Mouse (Mus musculus) myocyte (in vitro differentiated cells): ENCODE measurements around the gene Sall4. TPM values are rescaled to one million over a fixed set of nuclear protein-coding genes. Genes with fewer than 3 reads are reported as not detected.

ENCODE experiments used
- H3K27me3 ChIP-seq: one replicate; pipeline ENCODE4 v1.6.1; 2011; ENCODE audit not compliant: control insufficient read depth, insufficient read depth, insufficient read length
- H3K36me3 ChIP-seq: one replicate; pipeline ENCODE4 v1.6.1; 2011; ENCODE audit not compliant: control insufficient read depth, insufficient read depth
- H3K4me2 ChIP-seq: one replicate; pipeline ENCODE4 v1.6.1; 2011; ENCODE audit warnings: low read depth, control low read depth
- H3K4me3 ChIP-seq: one replicate; pipeline ENCODE4 v1.5.1; 2011; ENCODE audit warnings: mild to moderate bottlenecking, control low read depth, moderate library complexity
- H3K79me2 ChIP-seq: one replicate; pipeline ENCODE4 v1.6.1; 2011; ENCODE audit not compliant: control insufficient read depth, insufficient read depth
- H3ac ChIP-seq: one replicate; pipeline ENCODE4 v1.6.1; 2011; ENCODE audit not compliant: control insufficient read depth, insufficient read length
- CEBPB ChIP-seq: IDR thresholded peaks from 2 replicates; pipeline ENCODE4 v1.6.1; 2011; ENCODE audit warnings: mild to moderate bottlenecking, moderate library complexity; ENCODE audit not compliant: poor library complexity, insufficient read depth, severe bottlenecking
- E2F4 ChIP-seq: IDR thresholded peaks from one replicate; pipeline ENCODE4 v1.6.1; 2011; ENCODE audit warnings: mild to moderate bottlenecking, control low read depth, moderate library complexity; ENCODE audit not compliant: insufficient read depth
- MAX ChIP-seq: IDR thresholded peaks from one replicate; pipeline ENCODE4 v1.6.1; 2011; ENCODE audit warnings: low read depth, mild to moderate bottlenecking, control low read depth
- MYOD1 ChIP-seq, 3 experiments: IDR thresholded peaks; one replicate each; pipeline ENCODE4 v1.6.1; 2011; ENCODE audit warnings: control low read depth in 2 of 3, low read depth in 2 of 3, mild to moderate bottlenecking in 2 of 3, moderate library complexity in 1 of 3; ENCODE audit not compliant: insufficient read length in 2 of 3, control insufficient read depth in 1 of 3
- MYOG ChIP-seq, 3 experiments: IDR thresholded peaks; one replicate each; pipeline ENCODE4 v1.6.1; 2011; ENCODE audit warnings: control low read depth in 2 of 3, low read depth in 2 of 3, mild to moderate bottlenecking in 2 of 3; ENCODE audit not compliant: insufficient read length in 2 of 3, control insufficient read depth in 1 of 3, insufficient read depth in 1 of 3
- POLR2A ChIP-seq: IDR thresholded peaks from one replicate; pipeline ENCODE4 v1.6.1; 2011; ENCODE audit warnings: low read depth, mild to moderate bottlenecking, control low read depth, moderate library complexity; ENCODE audit not compliant: insufficient read length
- POLR2AphosphoS2 ChIP-seq: IDR thresholded peaks from one replicate; pipeline ENCODE4 v1.6.1; 2011; ENCODE audit warnings: low read depth, control low read depth; ENCODE audit not compliant: insufficient read length
- REST ChIP-seq: IDR thresholded peaks from one replicate; pipeline ENCODE4 v1.6.1; 2011; ENCODE audit warnings: mild to moderate bottlenecking, control low read depth, moderate library complexity; ENCODE audit not compliant: insufficient read depth, insufficient read length
- SRF ChIP-seq: IDR thresholded peaks from one replicate; pipeline ENCODE4 v1.6.1; 2011; ENCODE audit warnings: low read depth; ENCODE audit not compliant: control insufficient read depth, insufficient read length
- TCF12 ChIP-seq: IDR thresholded peaks from one replicate; pipeline ENCODE4 v1.6.1; 2011; ENCODE audit warnings: mild to moderate bottlenecking, control low read depth; ENCODE audit not compliant: poor library complexity, insufficient read depth, severe bottlenecking
- TCF3 ChIP-seq: IDR thresholded peaks from one replicate; pipeline ENCODE4 v1.6.1; 2011; ENCODE audit warnings: low read depth, control low read depth; ENCODE audit not compliant: insufficient read length
- USF1 ChIP-seq: IDR thresholded peaks from one replicate; pipeline ENCODE4 v1.6.1; 2011; ENCODE audit warnings: low read depth, mild to moderate bottlenecking, control low read depth, moderate library complexity
- polyA plus RNA-seq: library from polyadenylated mRNA; unstranded; fragments of >200 nt; fragmentation: generic; extraction: Trizol; gene quantifications from one replicate; pipeline ENCODE4 v1.2.1, GENCODE M21; 2012; ENCODE audit warnings: missing spikeins

Sall4 gene
- polyA plus RNA-seq, 1 experiment, result not detected

DNA sequence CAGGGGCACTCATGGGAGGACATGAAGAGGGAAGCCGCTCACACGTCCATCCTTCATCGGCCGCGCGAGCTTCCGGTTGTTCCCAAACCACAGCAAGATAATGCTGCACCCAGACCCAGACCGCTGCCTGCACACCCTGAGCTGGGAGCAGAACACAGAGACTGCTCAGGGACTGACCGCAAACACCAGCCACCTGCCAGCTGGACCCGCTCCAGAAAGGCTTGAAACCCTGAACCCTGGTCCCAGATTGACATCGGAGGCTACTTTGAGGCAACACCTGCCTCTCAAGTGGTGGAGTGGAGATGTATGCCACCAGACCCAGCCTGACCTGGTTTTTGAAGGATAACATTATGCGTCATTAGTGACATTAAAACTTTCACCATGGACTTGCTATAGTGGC lies 31.6 kb upstream of the Sall4 start:
- Histone ChIP-seq H3K79me2 (no peaks in the 10 kb centered on the region), H3K4me3 (no peak overlapping the region), H3ac (no peak overlapping the region), H3K4me2 (no peak overlapping the region), H3K36me3 (no peaks in the 10 kb centered on the region), H3K27me3 (peaks cover 15% of the 10 kb centered on the region)
- TF ChIP-seq POLR2A, result no peak

DNA sequence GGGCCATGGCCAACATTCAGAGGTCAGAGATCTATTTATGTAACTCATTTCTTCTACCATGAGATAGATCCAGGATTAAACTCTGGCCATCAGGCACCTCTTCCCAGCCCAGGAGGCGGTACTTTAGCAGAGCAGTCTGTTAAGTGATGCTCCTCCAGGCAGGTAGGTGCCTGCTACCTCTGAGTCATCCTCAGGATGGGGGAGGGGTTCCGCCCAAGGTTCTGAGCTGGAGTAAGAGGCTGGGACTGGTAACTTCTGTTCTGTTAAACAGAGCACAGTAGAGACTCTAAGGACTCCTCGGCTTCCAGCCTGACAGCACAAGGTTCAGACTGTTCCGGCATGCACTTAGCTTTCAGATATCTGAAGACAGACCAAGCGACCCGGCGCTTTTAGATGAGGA lies 31.2 kb upstream of the Sall4 start:
- no peak overlapping the region for H3K4me2 ChIP-seq
- no peaks in the 10 kb centered on the region for H3K79me2 ChIP-seq
- peaks cover 11% of the 10 kb centered on the region for H3K27me3 ChIP-seq
- no peak overlapping the region for H3ac ChIP-seq
- TF ChIP-seq MYOD1 (IDR thresholded peaks at IDR 0.05; ENCODE audit: control insufficient read depth in 1 of 3, insufficient read length in 2 of 3, low read depth in 2 of 3), result no peak
- TF ChIP-seq POLR2A, result no peak
- TF ChIP-seq MAX, result no peak
- TF ChIP-seq REST, result no peak
- TF ChIP-seq TCF3, result no peak
- no peak for TF ChIP-seq USF1
- TF ChIP-seq POLR2AphosphoS2, result no peak
- no peaks in the 10 kb centered on the region for H3K36me3 ChIP-seq
- no peak overlapping the region for H3K4me3 ChIP-seq

DNA sequence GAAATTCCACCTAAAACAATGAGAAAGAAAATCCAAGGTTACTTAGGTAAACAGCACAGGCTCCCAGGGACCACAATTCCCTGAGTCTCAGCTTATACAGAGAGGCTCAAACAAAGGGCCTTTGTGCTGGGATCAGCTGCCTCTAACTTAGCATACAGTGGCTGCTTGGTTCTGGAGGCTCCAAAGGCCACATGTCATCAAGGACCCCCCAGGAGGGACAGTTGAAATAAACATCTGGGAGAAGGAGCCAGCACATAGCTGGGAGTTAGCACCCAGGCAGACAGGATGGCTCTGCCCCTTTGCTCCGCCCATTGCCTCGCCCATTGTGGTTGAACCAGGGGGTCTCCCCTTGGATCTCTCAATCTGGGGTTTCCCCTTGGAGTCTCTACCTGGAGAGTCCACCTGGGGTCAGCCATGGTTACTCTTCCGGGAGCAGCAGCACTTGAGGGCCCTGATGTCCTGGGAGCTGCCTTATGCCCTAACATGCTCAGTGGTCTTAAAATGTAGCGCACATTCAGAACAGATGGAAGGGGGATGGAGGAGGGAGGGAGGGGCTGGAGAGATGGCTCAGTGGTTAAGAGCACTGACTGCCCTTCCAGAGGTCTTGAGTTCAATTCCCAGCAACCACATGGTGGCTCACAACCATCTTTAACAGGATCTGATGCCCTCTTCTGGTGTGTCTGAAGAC lies 23.5 kb upstream of the Sall4 start:
- Histone ChIP-seq H3K27me3 (peaks cover 3% of the 10 kb centered on the region), H3K4me2 (no peak overlapping the region), H3K36me3 (no peaks in the 10 kb centered on the region), H3ac (no peak overlapping the region), H3K4me3 (no peak overlapping the region), H3K79me2 (no peaks in the 10 kb centered on the region)
- TF ChIP-seq MYOG (IDR thresholded peaks at IDR 0.05; ENCODE audit: control insufficient read depth in 1 of 3, insufficient read depth in 1 of 3, insufficient read length in 2 of 3, low read depth in 2 of 3) (no peak), MYOD1 (IDR thresholded peaks at IDR 0.05; ENCODE audit: control insufficient read depth in 1 of 3, insufficient read length in 2 of 3, low read depth in 2 of 3) (no peak), CEBPB (no peak), E2F4 (no peak), USF1 (no peak), TCF3 (no peak), TCF12 (no peak)

DNA sequence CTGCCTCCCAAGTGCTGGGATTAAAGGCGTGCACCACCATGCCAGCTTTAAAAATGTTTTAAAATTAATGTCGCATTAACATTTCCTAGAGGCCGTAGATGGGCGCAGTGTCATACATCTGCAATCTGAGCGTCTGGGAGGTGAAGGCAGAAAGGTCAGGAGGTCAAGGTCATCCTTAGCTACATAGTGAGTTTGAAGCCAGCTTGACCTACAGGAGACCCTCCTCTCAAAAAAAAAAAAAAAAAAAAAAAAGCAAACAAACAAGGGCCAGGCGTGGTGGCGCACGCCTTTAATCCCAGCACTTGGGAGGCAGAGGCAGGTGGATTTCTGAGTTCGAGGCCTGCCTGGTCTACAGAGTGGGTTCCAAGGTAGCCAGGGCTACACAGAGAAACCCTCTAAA lies 18.4 kb upstream of the Sall4 start:
- Histone ChIP-seq H3ac (no peak overlapping the region), H3K79me2 (no peaks in the 10 kb centered on the region), H3K27me3 (peaks cover 12% of the 10 kb centered on the region), H3K4me3 (no peak overlapping the region), H3K4me2 (no peak overlapping the region), H3K36me3 (no peaks in the 10 kb centered on the region)
- no peak for TF ChIP-seq E2F4
- no peak for TF ChIP-seq MYOD1 (IDR thresholded peaks at IDR 0.05; ENCODE audit: control insufficient read depth in 1 of 3, insufficient read length in 2 of 3, low read depth in 2 of 3)
- no peak for TF ChIP-seq POLR2AphosphoS2
- no peak for TF ChIP-seq POLR2A
- TF ChIP-seq SRF, result no peak

DNA sequence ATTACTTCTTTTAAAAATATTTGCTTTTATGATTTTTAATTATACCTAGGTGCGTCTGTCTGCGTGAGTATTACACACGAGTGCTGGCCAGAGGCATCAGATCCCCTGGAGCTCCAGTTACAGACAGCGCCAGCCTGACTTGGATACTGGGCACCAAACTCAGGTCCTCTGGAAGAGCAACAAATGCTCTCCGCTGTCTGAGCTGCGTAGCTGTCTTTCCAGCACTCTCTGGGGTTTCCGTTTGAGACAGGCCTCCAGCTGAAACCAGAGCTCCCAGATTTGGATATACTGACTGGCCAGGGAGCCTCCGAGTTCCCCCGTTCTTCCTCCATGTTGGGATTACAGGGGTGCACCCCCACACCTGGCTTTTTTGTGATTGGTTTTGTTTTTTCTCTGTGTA lies 12.9 kb upstream of the Sall4 start:
- Histone ChIP-seq H3K27me3 (peaks cover 10% of the 10 kb centered on the region), H3K79me2 (no peaks in the 10 kb centered on the region), H3K4me2 (no peak overlapping the region), H3K4me3 (no peak overlapping the region), H3K36me3 (no peaks in the 10 kb centered on the region), H3ac (no peak overlapping the region)
- TF ChIP-seq MAX, result no peak
- no peak for TF ChIP-seq TCF12
- no peak for TF ChIP-seq USF1
- no peak for TF ChIP-seq MYOG (IDR thresholded peaks at IDR 0.05; ENCODE audit: control insufficient read depth in 1 of 3, insufficient read depth in 1 of 3, insufficient read length in 2 of 3, low read depth in 2 of 3)
- TF ChIP-seq E2F4, result no peak
- no peak for TF ChIP-seq TCF3
- no peak for TF ChIP-seq POLR2A
- no peak for TF ChIP-seq SRF
- no peak for TF ChIP-seq MYOD1 (IDR thresholded peaks at IDR 0.05; ENCODE audit: control insufficient read depth in 1 of 3, insufficient read length in 2 of 3, low read depth in 2 of 3)
- no peak for TF ChIP-seq CEBPB
- no peak for TF ChIP-seq POLR2AphosphoS2
- no peak for TF ChIP-seq REST

DNA sequence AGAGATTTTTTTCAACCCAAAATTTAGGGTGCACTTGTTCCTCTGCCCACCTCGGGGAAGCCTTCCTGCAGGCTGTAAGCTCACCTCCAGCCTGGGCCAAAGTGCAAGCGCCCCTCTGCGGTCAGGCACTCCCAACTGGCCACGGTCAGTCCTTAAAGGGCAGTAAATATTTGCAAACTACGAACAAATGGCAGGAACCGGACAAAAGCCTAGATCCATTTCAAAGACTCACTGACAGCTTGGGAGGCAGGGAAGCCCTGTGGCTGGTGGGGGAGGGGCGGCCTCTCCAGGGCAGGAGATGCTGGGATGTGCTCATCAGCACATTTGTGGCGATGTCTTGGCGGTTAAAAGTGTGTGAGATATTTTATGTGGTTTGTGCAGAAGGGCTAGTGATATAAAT lies 12.3 kb upstream of the Sall4 start:
- Histone ChIP-seq H3K4me2 (no peak overlapping the region), H3K79me2 (no peaks in the 10 kb centered on the region), H3K36me3 (no peaks in the 10 kb centered on the region), H3K4me3 (no peak overlapping the region), H3ac (no peak overlapping the region), H3K27me3 (peaks cover 10% of the 10 kb centered on the region)
- TF ChIP-seq POLR2AphosphoS2 (no peak), USF1 (no peak), MYOG (IDR thresholded peaks at IDR 0.05; ENCODE audit: control insufficient read depth in 1 of 3, insufficient read depth in 1 of 3, insufficient read length in 2 of 3, low read depth in 2 of 3) (no peak), E2F4 (no peak), MAX (no peak), SRF (no peak), POLR2A (no peak), REST (no peak), TCF12 (no peak), MYOD1 (IDR thresholded peaks at IDR 0.05; ENCODE audit: control insufficient read depth in 1 of 3, insufficient read length in 2 of 3, low read depth in 2 of 3) (no peak), CEBPB (no peak), TCF3 (no peak)
